Mouse (Mus musculus) hindbrain, embryonic 15.5 days (tissue): ENCODE data around the gene Hnrnpl. TPM values are rescaled to one million over a fixed set of nuclear protein-coding genes. Genes with fewer than 3 reads are reported as not detected.

ENCODE experiments used
- ATAC-seq: fragments of 200-750 bp; cut with Nextera tagmentation; 2 replicates; pipeline ENCODE4 v1.8.0; 2017; ENCODE audit warnings: low read depth, moderate number of reproducible peaks, moderate TSS enrichment; ENCODE audit not compliant: low FRiP score
- H3K27ac ChIP-seq: fragments of 300-500 bp; sonication (generic); replicated peaks from 2 replicates; pipeline ENCODE4 v1.5.1; 2015; ENCODE audit warnings: mild to moderate bottlenecking, inconsistent platforms
- H3K27me3 ChIP-seq: fragments of 300-500 bp; sonication (generic); 2 replicates; pipeline ENCODE4 v1.6.1; 2015; ENCODE audit warnings: control low read depth, inconsistent platforms
- H3K36me3 ChIP-seq: fragments of 300-500 bp; sonication (generic); 2 replicates; pipeline ENCODE4 v1.6.1; 2015; ENCODE audit warnings: control low read depth, inconsistent platforms
- H3K4me1 ChIP-seq: fragments of 300-500 bp; sonication (generic); replicated peaks from 2 replicates; pipeline ENCODE4 v1.6.1; 2015; ENCODE audit warnings: control low read depth, inconsistent platforms
- H3K4me2 ChIP-seq: fragments of 300-500 bp; sonication (generic); 2 replicates; pipeline ENCODE4 v1.6.1; 2015; ENCODE audit warnings: moderate library complexity, mild to moderate bottlenecking, inconsistent platforms
- H3K4me3 ChIP-seq: fragments of 300-500 bp; sonication (generic); 2 replicates; pipeline ENCODE4 v1.5.1; 2015; ENCODE audit warnings: mild to moderate bottlenecking, inconsistent platforms
- H3K9ac ChIP-seq: fragments of 300-500 bp; sonication (generic); 2 replicates; pipeline ENCODE4 v1.6.1; 2015; ENCODE audit warnings: inconsistent platforms
- H3K9me3 ChIP-seq: fragments of 300-500 bp; sonication (generic); 2 replicates; pipeline ENCODE4 v1.6.1; 2016; ENCODE audit warnings: control low read depth, inconsistent platforms
- WGBS: fragments of 180-500 bp; shearing (Covaris S2); methylation state at CpG from one replicate; pipeline ENCODE4 v1.1.7; 2015; 5-methylcytosine and 5-hydroxymethylcytosine counted together
- polyA plus RNA-seq: library from polyadenylated mRNA; unstranded; fragments of >200 nt; fragmentation: Nextera tagmentation; extraction: Ambion mirVana; gene quantifications from 2 replicates; pipeline ENCODE4 v1.2.1, GENCODE M21; 2015

Hnrnpl gene
- polyA plus RNA-seq, 1 experiment from 2014 or later: 162 TPM

DNA sequence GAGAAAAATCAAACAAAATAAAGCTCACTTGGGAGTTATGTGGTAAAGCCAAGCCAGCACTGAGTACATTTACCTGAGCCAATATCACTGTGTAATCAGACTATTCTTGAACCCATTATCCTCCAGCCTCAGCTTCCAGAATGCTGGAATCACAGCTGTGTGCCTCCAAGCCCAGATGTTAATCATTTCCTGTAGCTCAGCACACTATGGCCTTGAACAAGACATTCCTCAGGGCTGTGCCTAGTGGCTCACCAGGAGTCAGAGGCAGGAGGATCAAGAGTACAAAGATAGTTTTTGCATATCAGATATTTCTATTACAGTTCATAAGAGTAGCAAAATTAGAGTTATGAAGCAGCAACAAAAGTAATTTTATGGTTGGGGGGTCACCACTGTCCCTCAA is 16.6 kb upstream of the Hnrnpl start:
- Histone ChIP-seq H3K4me3 (no peak overlapping the region), H3K36me3 (peaks cover 8% of the 10 kb centered on the region; the same call in 1 of the 2 replicates), H3K27me3 (no peaks in the 10 kb centered on the region), H3K27ac (no peak overlapping the region), H3K4me1 (peaks cover 4% of the 10 kb centered on the region; the same call in 1 of the 2 replicates), H3K9ac (no peak overlapping the region), H3K4me2 (no peak overlapping the region), H3K9me3 (no peaks in the 10 kb centered on the region)
- ATAC-seq: no peak

- H3K9me3 ChIP-seq: no peaks in the 10 kb centered on the region
- H3K9ac ChIP-seq: no peak overlapping the region
- H3K4me2 ChIP-seq: no peak overlapping the region
- whole genome bisulfite sequencing: 88% methylated on average over 14 of the region's 14 CpGs
- H3K4me3 ChIP-seq: no peak overlapping the region
- no peak overlapping the region for H3K27ac ChIP-seq
- peaks cover 6% of the 10 kb centered on the region; the same call in 1 of the 2 replicates for H3K4me1 ChIP-seq
- no peaks in the 10 kb centered on the region for H3K27me3 ChIP-seq
- no peak for ATAC-seq
- 0 out of 2 replicates have a peak, but pooled peaks cover 4% of the 10 kb centered on the region for H3K36me3 ChIP-seq
Observed at GRCm38 (mm10) chr7:28792391-28793185, 15.8 kb upstream of the Hnrnpl start.

GRCm38 (mm10) chr7:28793834-28794233 is 14.5 kb upstream of the Hnrnpl start:
- no peak overlapping the region for H3K9ac ChIP-seq
- no peak overlapping the region for H3K4me2 ChIP-seq
- no peaks in the 10 kb centered on the region for H3K27me3 ChIP-seq
- H3K27ac ChIP-seq: no peak overlapping the region
- H3K9me3 ChIP-seq: no peaks in the 10 kb centered on the region
- ATAC-seq: no peak
- 41% methylated on average over 2 of the region's 2 CpGs for WGBS
- H3K36me3 ChIP-seq: no peaks in the 10 kb centered on the region
- H3K4me3 ChIP-seq: no peak overlapping the region
- H3K4me1 ChIP-seq: peaks cover 6% of the 10 kb centered on the region; the same call in 1 of the 2 replicates

DNA sequence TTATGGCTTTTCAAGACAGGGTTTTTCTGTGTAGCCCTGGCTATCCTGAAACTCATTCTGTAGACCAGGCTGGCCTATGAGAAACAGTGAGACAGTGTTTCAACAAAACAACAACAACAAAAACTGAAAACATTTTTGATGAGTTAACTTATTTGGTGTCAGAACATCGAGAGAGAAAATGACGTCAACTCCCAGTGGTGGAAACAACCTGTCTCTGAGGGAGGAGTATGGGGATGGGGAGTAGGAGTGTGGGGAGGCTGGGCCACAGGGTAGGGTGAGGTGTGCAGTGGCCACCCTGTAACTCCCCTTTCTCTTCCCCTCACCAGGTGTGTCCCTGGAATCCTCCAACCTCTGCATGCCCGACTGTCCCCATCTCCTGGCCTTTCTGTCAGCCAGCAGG is 13.8 kb upstream of the Hnrnpl start:
- H3K27ac ChIP-seq: no peak overlapping the region

GRCm38 (mm10) chr7:28795832-28796231 is 12.5 kb upstream of the Hnrnpl start:
- Histone ChIP-seq H3K4me2 (peak overlapping the region; percentile 47), H3K27me3 (no peaks in the 10 kb centered on the region), H3K36me3 (no peaks in the 10 kb centered on the region), H3K4me1 (peaks cover 6% of the 10 kb centered on the region; the same call in 1 of the 2 replicates), H3K9ac (no peak overlapping the region), H3K9me3 (no peaks in the 10 kb centered on the region), H3K27ac (no peak overlapping the region), H3K4me3 (peak overlapping the region; percentile 8; the same call in 1 of the 2 replicates)
- WGBS: 84% methylated on average over 15 of the region's 15 CpGs
- ATAC-seq: no peak

More for the DNA sequence above, 13.8 kb upstream of the Hnrnpl start:
- Histone ChIP-seq H3K4me3 (no peak overlapping the region), H3K27me3 (no peaks in the 10 kb centered on the region), H3K4me2 (no peak overlapping the region), H3K4me1 (peaks cover 6% of the 10 kb centered on the region; the same call in 1 of the 2 replicates), H3K9me3 (no peaks in the 10 kb centered on the region), H3K9ac (no peak overlapping the region), H3K36me3 (no peaks in the 10 kb centered on the region)
- ATAC-seq: no peak
- 84% methylated on average over 3 of the region's 3 CpGs for WGBS

- Histone ChIP-seq H3K27ac (no peak overlapping the region), H3K36me3 (no peaks in the 10 kb centered on the region), H3K4me2 (peak overlapping the region; percentile 47), H3K4me3 (peak overlapping the region; percentile 8), H3K27me3 (no peaks in the 10 kb centered on the region), H3K9me3 (no peaks in the 10 kb centered on the region), H3K4me1 (peaks cover 6% of the 10 kb centered on the region; the same call in 1 of the 2 replicates), H3K9ac (peak overlapping the region; percentile 17; the same call in 1 of the 2 replicates)
- WGBS: 11% methylated on average over 32 of the region's 32 CpGs
- ATAC-seq: peak; percentile 73
Observed at GRCm38 (mm10) chr7:28796562-28796975, 11.8 kb upstream of the Hnrnpl start.

DNA sequence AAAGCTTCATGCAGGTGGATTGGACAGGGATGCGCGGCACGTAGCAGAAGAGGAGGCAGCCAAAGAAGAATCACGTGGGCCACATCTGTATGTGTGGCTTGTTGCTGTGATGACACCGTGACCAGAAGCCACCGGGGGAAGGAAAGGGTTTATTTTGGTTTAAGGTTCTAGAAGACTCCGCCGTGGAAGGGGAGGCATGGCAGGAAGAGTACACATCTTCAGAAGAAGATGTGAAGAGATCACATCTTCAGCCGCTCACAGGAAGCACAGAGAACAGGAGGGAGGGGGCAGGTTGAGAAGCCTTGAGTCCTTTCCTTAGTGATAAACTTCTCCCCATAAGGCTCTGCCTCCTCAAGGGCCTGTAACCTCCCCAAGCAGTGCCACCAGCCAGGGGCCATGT is 8.3 kb upstream of the Hnrnpl start:
- Histone ChIP-seq H3K4me2 (no peak overlapping the region), H3K9ac (no peak overlapping the region), H3K9me3 (no peaks in the 10 kb centered on the region), H3K4me1 (peaks cover 16% of the 10 kb centered on the region), H3K36me3 (no peaks in the 10 kb centered on the region), H3K27me3 (no peaks in the 10 kb centered on the region), H3K27ac (no peak overlapping the region), H3K4me3 (no peak overlapping the region)
- ATAC-seq: no peak
- 96% methylated on average over 9 of the region's 9 CpGs for WGBS

GRCm38 (mm10) chr7:28801451-28801850 is 6.9 kb upstream of the Hnrnpl start:
- WGBS: 75% methylated on average over 3 of the region's 3 CpGs
- H3K27me3 ChIP-seq: no peaks in the 10 kb centered on the region
- H3K9me3 ChIP-seq: no peaks in the 10 kb centered on the region
- H3K9ac ChIP-seq: no peak overlapping the region
- H3K4me1 ChIP-seq: peaks cover 15% of the 10 kb centered on the region
- H3K36me3 ChIP-seq: no peaks in the 10 kb centered on the region
- no peak overlapping the region for H3K4me3 ChIP-seq
- no peak overlapping the region for H3K4me2 ChIP-seq
- H3K27ac ChIP-seq: no peak overlapping the region
- ATAC-seq: no peak

GRCm38 (mm10) chr7:28801901-28802670 is 6.3 kb upstream of the Hnrnpl start:
- Histone ChIP-seq H3K4me2 (no peak overlapping the region), H3K9ac (no peak overlapping the region), H3K27me3 (no peaks in the 10 kb centered on the region), H3K4me1 (peaks cover 10% of the 10 kb centered on the region), H3K27ac (peak overlapping the region; percentile 50; the same call in 1 of the 2 replicates), H3K36me3 (no peaks in the 10 kb centered on the region), H3K4me3 (no peak overlapping the region), H3K9me3 (no peaks in the 10 kb centered on the region)
- WGBS: 26% methylated on average over 10 of the region's 10 CpGs
- 0 out of 2 replicates have a peak, but pooled peaks have one; percentile 24 for ATAC-seq

GRCm38 (mm10) chr7:28802846-28803588 is 5.3 kb upstream of the Hnrnpl start:
- Histone ChIP-seq H3K9ac (no peak overlapping the region), H3K27ac (peak overlapping the region; percentile 50; the same call in 1 of the 2 replicates), H3K36me3 (no peaks in the 10 kb centered on the region), H3K9me3 (no peaks in the 10 kb centered on the region), H3K4me1 (peaks cover 15% of the 10 kb centered on the region), H3K27me3 (no peaks in the 10 kb centered on the region), H3K4me2 (no peak overlapping the region), H3K4me3 (no peak overlapping the region)
- ATAC-seq: no peak
- whole genome bisulfite sequencing: 8% methylated on average over 10 of the region's 10 CpGs

- no peaks in the 10 kb centered on the region for H3K36me3 ChIP-seq
- H3K27ac ChIP-seq: 0 out of 2 replicates have a peak overlapping the region, but pooled peaks have one; percentile 50
- H3K9me3 ChIP-seq: no peaks in the 10 kb centered on the region
- H3K27me3 ChIP-seq: no peaks in the 10 kb centered on the region
- no peak overlapping the region for H3K4me2 ChIP-seq
- no peak overlapping the region for H3K9ac ChIP-seq
- H3K4me1 ChIP-seq: peaks cover 20% of the 10 kb centered on the region
- 55% methylated on average over 4 of the region's 4 CpGs for WGBS
- H3K4me3 ChIP-seq: no peak overlapping the region
- ATAC-seq: no peak
Observed at GRCm38 (mm10) chr7:28803756-28804155, 4.6 kb upstream of the Hnrnpl start.
